Mouse (Mus musculus) E14TG2a.4 (cell line): Measurements from ENCODE around the gene Aff3.

Experiments
- CTCF ChIP-seq: conservative IDR thresholded peaks from 2 replicates; pipeline ENCODE4 v1.5.1; 2014; ENCODE audit warnings: low read length
- POU5F1 ChIP-seq: IDR thresholded peaks from 2 replicates; pipeline ENCODE4 v1.6.1; 2014; ENCODE audit warnings: low read length, borderline replicate concordance

GRCm38 (mm10) chr1:38298291-38298690 lies 366.5 kb downstream of the Aff3 start:
- TF ChIP-seq CTCF: no peak
- no peak for TF ChIP-seq POU5F1
